Mouse (Mus musculus) kidney, adult 2 months (tissue): ENCODE measurements around the gene Slc25a23.

ENCODE experiments used
- CTCF ChIP-seq: fragments of 200-500 bp; conservative IDR thresholded peaks from 2 replicates; pipeline ENCODE4 v1.5.1; 2011; ENCODE audit warnings: low read depth, mild to moderate bottlenecking, control low read depth, low read length, moderate library complexity, mixed read lengths; ENCODE audit not compliant: insufficient read depth, insufficient read length
- POLR2A ChIP-seq: fragments of 200-500 bp; IDR thresholded peaks from one replicate; pipeline ENCODE4 v1.6.1; 2011; ENCODE audit warnings: low read depth, low read length, control low read depth

DNA sequence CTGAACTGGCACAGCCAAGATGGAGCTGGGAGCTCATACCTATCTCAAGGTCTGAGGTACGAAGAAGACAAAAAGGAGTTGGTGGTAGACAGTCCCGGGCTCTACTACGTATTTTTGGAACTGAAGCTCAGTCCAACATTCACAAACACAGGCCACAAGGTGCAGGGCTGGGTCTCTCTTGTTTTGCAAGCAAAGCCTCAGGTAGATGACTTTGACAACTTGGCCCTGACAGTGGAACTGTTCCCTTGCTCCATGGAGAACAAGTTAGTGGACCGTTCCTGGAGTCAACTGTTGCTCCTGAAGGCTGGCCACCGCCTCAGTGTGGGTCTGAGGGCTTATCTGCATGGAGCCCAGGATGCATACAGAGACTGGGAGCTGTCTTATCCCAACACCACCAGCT is 47.4 kb upstream of the Slc25a23 start:
- no peak for TF ChIP-seq CTCF
- TF ChIP-seq POLR2A: no peak
